Mouse (Mus musculus): ENCODE results near the gene Jmy.

GRCm38 (mm10) chr13:93380399-93381063 is 119.1 kb downstream of the Jmy start:
- no peak for TF ChIP-seq CTCF (IDR thresholded peaks at IDR 0.05; ENCODE audit: low read depth)
- no peak for TF ChIP-seq EP300 (IDR thresholded peaks at IDR 0.05; ENCODE audit: low read depth)

Data from heart, postnatal 0 days (tissue).